Mouse (Mus musculus): ENCODE measurements around the gene Gm13696. TPM values are rescaled to one million over a fixed set of nuclear protein-coding genes. Genes with fewer than 3 reads are reported as not detected.
A peak's percentile ranks its signal among the peaks of the same experiment; 100 is the strongest.
"Not testable (repeated sequence)": the region's sequence is repeated elsewhere in the genome, so short reads cannot be mapped to it uniquely, and the experiment has no call there.

Gene Gm13696
- polyA plus RNA-seq (2014; fragmentation: Nextera tagmentation; extraction: Ambion mirVana): not detected in 2 replicates

DNA sequence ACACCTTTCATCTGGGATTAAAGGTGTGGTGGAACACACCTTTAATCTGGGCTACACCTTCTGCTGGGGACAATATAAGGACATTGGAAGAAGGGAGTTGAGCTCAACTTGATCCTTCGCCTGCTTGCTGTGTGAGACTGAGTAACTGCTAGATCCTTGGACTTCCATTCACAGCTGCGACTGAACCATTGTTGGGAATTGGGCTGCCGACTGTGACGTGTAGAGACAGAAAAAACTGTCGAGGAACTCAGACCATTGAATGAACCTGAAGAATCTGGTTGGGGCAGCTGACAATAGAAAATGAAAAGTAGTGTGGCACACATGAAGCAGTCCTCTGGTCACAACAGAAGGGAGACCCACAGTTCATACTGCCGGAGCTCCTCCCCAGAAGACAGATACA lies at the start of gene Gm13696:
Gene Gm13696 (plus strand): TSS at position 301 of the 400 bp plus-strand sequence.
- not testable (repeated sequence) for H3K9ac ChIP-seq (replicated peaks; ENCODE audit: low read length); H3K27ac ChIP-seq (replicated peaks; ENCODE audit: low read depth, low read length); DNase-seq (ENCODE audit: low spot score); H3K4me1 ChIP-seq (ENCODE audit: control insufficient read depth, insufficient read depth, low read length); H3K9me3 ChIP-seq (replicated peaks; ENCODE audit: control insufficient read depth, low read length); H3K27me3 ChIP-seq (ENCODE audit: control insufficient read depth, insufficient read depth, low read length); H3K4me3 ChIP-seq (ENCODE audit: low read depth, low read length); ATAC-seq (replicated peaks; ENCODE audit: insufficient number of reproducible peaks, low FRiP score, low TSS enrichment, low read depth); H3K4me2 ChIP-seq (ENCODE audit: low read depth, low read length); H3K36me3 ChIP-seq (replicated peaks; ENCODE audit: control insufficient read depth, insufficient read depth, low read depth, low read length)
- no CpG with 5 or more reads among the region's 6 CpGs for WGBS

DNA sequence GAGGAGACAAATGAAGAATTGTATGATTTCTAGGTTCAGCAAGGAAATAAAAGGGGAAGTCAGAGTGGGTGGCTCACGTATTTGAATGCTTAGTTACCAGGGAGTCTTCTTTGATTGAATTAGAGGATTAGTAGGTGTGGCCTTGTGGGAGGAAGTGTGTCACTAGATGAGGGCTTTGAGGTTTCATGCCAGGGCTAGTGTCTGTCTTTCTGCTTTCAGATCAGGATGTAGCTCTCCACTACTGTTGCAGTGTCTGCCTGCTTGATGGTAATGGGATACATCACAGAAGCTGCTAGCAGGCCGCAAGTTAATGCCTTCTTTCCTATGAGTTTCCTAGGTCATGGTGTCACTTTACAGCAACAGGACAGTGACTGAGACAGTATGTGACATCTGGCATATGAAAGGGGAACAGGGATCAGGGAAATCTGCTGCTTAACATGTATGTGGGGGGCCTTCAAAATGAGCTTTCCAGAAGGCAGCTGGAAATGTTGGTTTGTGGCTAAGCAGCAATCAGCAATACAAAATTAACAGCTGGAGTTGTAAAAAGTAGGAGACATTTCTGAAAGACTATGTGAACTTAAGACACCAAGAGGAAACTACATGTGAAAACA lies 43.3 kb upstream of the Gm13696 start:
- no peak for ATAC-seq (replicated peaks; ENCODE audit: insufficient number of reproducible peaks, low FRiP score, low TSS enrichment, low read depth)
- no peaks in the 10 kb centered on the region for H3K4me1 ChIP-seq (ENCODE audit: control insufficient read depth, insufficient read depth, low read length)
- 28% methylated on average over 2 of the region's 2 CpGs for WGBS

DNA sequence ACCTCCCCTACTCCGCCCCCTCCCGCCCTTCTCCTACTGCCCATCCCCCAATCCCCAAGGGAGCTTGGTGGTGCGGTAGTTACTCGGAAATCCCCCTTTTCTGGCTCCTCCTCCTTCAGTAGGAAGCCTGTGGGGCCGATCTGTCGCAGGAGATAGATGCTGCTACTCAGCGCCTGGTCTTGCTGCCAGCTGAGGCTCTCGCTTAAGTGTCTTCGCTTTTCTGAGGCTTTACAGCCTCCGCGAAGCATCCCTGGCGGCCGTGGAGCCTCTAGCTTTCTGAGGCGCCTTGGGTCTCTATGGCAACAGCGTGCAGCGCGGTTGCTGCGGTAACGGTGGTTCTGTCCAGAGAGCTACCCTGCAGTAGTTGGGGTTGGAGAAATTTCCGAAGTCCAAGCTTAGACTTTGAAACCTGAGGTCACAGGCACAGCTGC lies 32.0 kb upstream of the Gm13696 start, which contains the start of gene Zswim2:
Gene Zswim2 (minus strand): TSS at position 298 of the 431 bp plus-strand sequence.
- Histone ChIP-seq H3K9me3 (replicated peaks; ENCODE audit: control insufficient read depth, low read length) (no peaks in the 10 kb centered on the region), H3K4me2 (ENCODE audit: low read depth, low read length) (peak within 1 kb of the TSS; percentile 46), H3K9ac (replicated peaks; ENCODE audit: low read length) (no peak within 1 kb of the TSS), H3K4me1 (ENCODE audit: control insufficient read depth, insufficient read depth, low read length) (no peaks in the 10 kb centered on the region), H3K27ac (replicated peaks; ENCODE audit: low read depth, low read length) (no peak within 1 kb of the TSS), H3K36me3 (replicated peaks; ENCODE audit: control insufficient read depth, insufficient read depth, low read depth, low read length) (no peaks in the 10 kb centered on the region), H3K4me3 (ENCODE audit: low read depth, low read length) (peak within 1 kb of the TSS; percentile 20), H3K27me3 (ENCODE audit: control insufficient read depth, insufficient read depth, low read length) (no peaks in the 10 kb centered on the region)
- DNase-seq (ENCODE audit: low spot score) (peak; percentile 83), ATAC-seq (replicated peaks; ENCODE audit: insufficient number of reproducible peaks, low FRiP score, low TSS enrichment, low read depth) (peak; percentile 96)
- WGBS: under 1% methylated on average over 20 of the region's 20 CpGs

More for the DNA sequence above, 43.3 kb upstream of the Gm13696 start:
- H3K9me3 ChIP-seq (replicated peaks; ENCODE audit: control insufficient read depth, low read length): no peaks in the 10 kb centered on the region
- no peak for DNase-seq (ENCODE audit: low spot score)
- H3K27ac ChIP-seq (replicated peaks; ENCODE audit: low read depth, low read length): no peak overlapping the region
- H3K9ac ChIP-seq (replicated peaks; ENCODE audit: low read length): no peak overlapping the region
- H3K4me2 ChIP-seq (ENCODE audit: low read depth, low read length): no peak overlapping the region
- H3K36me3 ChIP-seq (replicated peaks; ENCODE audit: control insufficient read depth, insufficient read depth, low read depth, low read length): no peaks in the 10 kb centered on the region
- no peak overlapping the region for H3K4me3 ChIP-seq (ENCODE audit: low read depth, low read length)
- H3K27me3 ChIP-seq (ENCODE audit: control insufficient read depth, insufficient read depth, low read length): no peaks in the 10 kb centered on the region

DNA sequence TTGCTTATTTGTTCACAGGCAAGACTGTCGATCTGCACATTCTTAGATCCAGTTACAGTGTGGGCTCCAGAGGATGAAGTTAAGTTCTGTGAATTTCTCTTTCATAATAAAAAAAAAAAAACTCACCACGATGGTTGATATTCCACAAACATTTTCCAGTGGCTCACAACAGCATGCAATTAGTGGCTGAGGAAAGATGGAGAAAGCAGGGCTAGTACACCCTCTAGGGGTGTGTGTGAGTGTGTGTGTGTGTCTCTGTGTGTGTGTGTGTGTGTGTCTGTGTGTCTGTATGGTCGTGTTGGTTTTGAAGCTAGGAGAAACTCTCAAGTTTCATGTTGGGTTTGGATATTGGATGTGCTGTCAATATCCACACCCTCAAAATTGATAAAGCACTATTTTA lies 31.5 kb upstream of the Gm13696 start:
- H3K9me3 ChIP-seq (replicated peaks; ENCODE audit: control insufficient read depth, low read length): no peaks in the 10 kb centered on the region
- no peak overlapping the region for H3K9ac ChIP-seq (replicated peaks; ENCODE audit: low read length)
- peak overlapping the region; percentile 46; the same call in 1 of the 2 replicates for H3K4me2 ChIP-seq (ENCODE audit: low read depth, low read length)
- no peak overlapping the region for H3K27ac ChIP-seq (replicated peaks; ENCODE audit: low read depth, low read length)
- no peaks in the 10 kb centered on the region for H3K36me3 ChIP-seq (replicated peaks; ENCODE audit: control insufficient read depth, insufficient read depth, low read depth, low read length)
- no peak overlapping the region for H3K4me3 ChIP-seq (ENCODE audit: low read depth, low read length)
- no peaks in the 10 kb centered on the region for H3K4me1 ChIP-seq (ENCODE audit: control insufficient read depth, insufficient read depth, low read length)
- no peaks in the 10 kb centered on the region for H3K27me3 ChIP-seq (ENCODE audit: control insufficient read depth, insufficient read depth, low read length)
- 43% methylated on average over 3 of the region's 3 CpGs for WGBS
- DNase-seq (ENCODE audit: low spot score) (no peak), ATAC-seq (replicated peaks; ENCODE audit: insufficient number of reproducible peaks, low FRiP score, low TSS enrichment, low read depth) (no peak)

DNA sequence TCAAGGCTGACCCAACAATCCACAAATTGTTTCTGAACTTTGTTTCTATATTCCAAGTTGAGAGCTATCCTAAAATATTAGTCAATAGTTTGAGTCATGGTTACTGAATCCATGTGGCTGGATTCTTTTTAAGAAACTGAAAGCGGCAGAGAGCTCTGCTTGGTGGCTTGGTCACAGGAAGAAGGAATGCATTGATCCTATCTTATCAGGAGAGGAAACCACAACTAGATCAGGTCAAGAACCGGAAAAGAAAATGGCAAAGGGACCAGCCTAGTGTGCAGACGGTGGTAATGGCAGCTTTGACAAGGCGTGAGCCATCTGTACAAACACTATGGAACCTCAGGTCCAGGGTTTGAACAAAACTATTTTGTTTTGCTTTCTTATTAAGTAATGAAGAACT lies 31.1 kb upstream of the Gm13696 start:
- ATAC-seq (replicated peaks; ENCODE audit: insufficient number of reproducible peaks, low FRiP score, low TSS enrichment, low read depth): no peak
- Histone ChIP-seq H3K27ac (replicated peaks; ENCODE audit: low read depth, low read length) (no peak overlapping the region), H3K27me3 (ENCODE audit: control insufficient read depth, insufficient read depth, low read length) (no peaks in the 10 kb centered on the region), H3K36me3 (replicated peaks; ENCODE audit: control insufficient read depth, insufficient read depth, low read depth, low read length) (no peaks in the 10 kb centered on the region), H3K9ac (replicated peaks; ENCODE audit: low read length) (no peak overlapping the region), H3K4me2 (ENCODE audit: low read depth, low read length) (no peak overlapping the region), H3K4me1 (ENCODE audit: control insufficient read depth, insufficient read depth, low read length) (no peaks in the 10 kb centered on the region), H3K4me3 (ENCODE audit: low read depth, low read length) (no peak overlapping the region), H3K9me3 (replicated peaks; ENCODE audit: control insufficient read depth, low read length) (no peaks in the 10 kb centered on the region)
- DNase-seq (ENCODE audit: low spot score): no peak
- WGBS: 68% methylated on average over 4 of the region's 4 CpGs

DNA sequence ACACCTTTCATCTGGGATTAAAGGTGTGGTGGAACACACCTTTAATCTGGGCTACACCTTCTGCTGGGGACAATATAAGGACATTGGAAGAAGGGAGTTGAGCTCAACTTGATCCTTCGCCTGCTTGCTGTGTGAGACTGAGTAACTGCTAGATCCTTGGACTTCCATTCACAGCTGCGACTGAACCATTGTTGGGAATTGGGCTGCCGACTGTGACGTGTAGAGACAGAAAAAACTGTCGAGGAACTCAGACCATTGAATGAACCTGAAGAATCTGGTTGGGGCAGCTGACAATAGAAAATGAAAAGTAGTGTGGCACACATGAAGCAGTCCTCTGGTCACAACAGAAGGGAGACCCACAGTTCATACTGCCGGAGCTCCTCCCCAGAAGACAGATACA lies 17.5 kb upstream of the Gm13696 start, which contains the start of gene Gm13698:
Gene Gm13698 (plus strand): TSS at position 301 of the 400 bp plus-strand sequence.
- not testable (repeated sequence) for H3K4me2 ChIP-seq (ENCODE audit: low read depth, low read length); H3K9ac ChIP-seq (replicated peaks; ENCODE audit: low read length); ATAC-seq (replicated peaks; ENCODE audit: insufficient number of reproducible peaks, low FRiP score, low TSS enrichment, low read depth); H3K4me3 ChIP-seq (ENCODE audit: low read depth, low read length); H3K9me3 ChIP-seq (replicated peaks; ENCODE audit: control insufficient read depth, low read length); H3K4me1 ChIP-seq (ENCODE audit: control insufficient read depth, insufficient read depth, low read length); H3K36me3 ChIP-seq (replicated peaks; ENCODE audit: control insufficient read depth, insufficient read depth, low read depth, low read length); DNase-seq (ENCODE audit: low spot score); H3K27me3 ChIP-seq (ENCODE audit: control insufficient read depth, insufficient read depth, low read length); H3K27ac ChIP-seq (replicated peaks; ENCODE audit: low read depth, low read length)
- no CpG with 5 or more reads among the region's 6 CpGs for WGBS

DNA sequence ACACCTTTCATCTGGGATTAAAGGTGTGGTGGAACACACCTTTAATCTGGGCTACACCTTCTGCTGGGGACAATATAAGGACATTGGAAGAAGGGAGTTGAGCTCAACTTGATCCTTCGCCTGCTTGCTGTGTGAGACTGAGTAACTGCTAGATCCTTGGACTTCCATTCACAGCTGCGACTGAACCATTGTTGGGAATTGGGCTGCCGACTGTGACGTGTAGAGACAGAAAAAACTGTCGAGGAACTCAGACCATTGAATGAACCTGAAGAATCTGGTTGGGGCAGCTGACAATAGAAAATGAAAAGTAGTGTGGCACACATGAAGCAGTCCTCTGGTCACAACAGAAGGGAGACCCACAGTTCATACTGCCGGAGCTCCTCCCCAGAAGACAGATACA lies 11.7 kb upstream of the Gm13696 start, which contains the start of gene Gm13693:
Gene Gm13693 (plus strand): TSS at position 301 of the 400 bp plus-strand sequence.
- not testable (repeated sequence) for ATAC-seq (replicated peaks; ENCODE audit: insufficient number of reproducible peaks, low FRiP score, low TSS enrichment, low read depth); H3K36me3 ChIP-seq (replicated peaks; ENCODE audit: control insufficient read depth, insufficient read depth, low read depth, low read length); H3K9ac ChIP-seq (replicated peaks; ENCODE audit: low read length); DNase-seq (ENCODE audit: low spot score); H3K27me3 ChIP-seq (ENCODE audit: control insufficient read depth, insufficient read depth, low read length); H3K4me1 ChIP-seq (ENCODE audit: control insufficient read depth, insufficient read depth, low read length); H3K27ac ChIP-seq (replicated peaks; ENCODE audit: low read depth, low read length); H3K9me3 ChIP-seq (replicated peaks; ENCODE audit: control insufficient read depth, low read length); H3K4me2 ChIP-seq (ENCODE audit: low read depth, low read length); H3K4me3 ChIP-seq (ENCODE audit: low read depth, low read length)
- no CpG with 5 or more reads among the region's 6 CpGs for WGBS

DNA sequence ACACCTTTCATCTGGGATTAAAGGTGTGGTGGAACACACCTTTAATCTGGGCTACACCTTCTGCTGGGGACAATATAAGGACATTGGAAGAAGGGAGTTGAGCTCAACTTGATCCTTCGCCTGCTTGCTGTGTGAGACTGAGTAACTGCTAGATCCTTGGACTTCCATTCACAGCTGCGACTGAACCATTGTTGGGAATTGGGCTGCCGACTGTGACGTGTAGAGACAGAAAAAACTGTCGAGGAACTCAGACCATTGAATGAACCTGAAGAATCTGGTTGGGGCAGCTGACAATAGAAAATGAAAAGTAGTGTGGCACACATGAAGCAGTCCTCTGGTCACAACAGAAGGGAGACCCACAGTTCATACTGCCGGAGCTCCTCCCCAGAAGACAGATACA lies 5.9 kb upstream of the Gm13696 start, which contains the start of gene Gm13695:
Gene Gm13695 (plus strand): TSS at position 301 of the 400 bp plus-strand sequence.
- H3K9me3 ChIP-seq (replicated peaks; ENCODE audit: control insufficient read depth, low read length); H3K4me1 ChIP-seq (ENCODE audit: control insufficient read depth, insufficient read depth, low read length); H3K27me3 ChIP-seq (ENCODE audit: control insufficient read depth, insufficient read depth, low read length); H3K36me3 ChIP-seq (replicated peaks; ENCODE audit: control insufficient read depth, insufficient read depth, low read depth, low read length); H3K4me3 ChIP-seq (ENCODE audit: low read depth, low read length); H3K4me2 ChIP-seq (ENCODE audit: low read depth, low read length); ATAC-seq (replicated peaks; ENCODE audit: insufficient number of reproducible peaks, low FRiP score, low TSS enrichment, low read depth); H3K27ac ChIP-seq (replicated peaks; ENCODE audit: low read depth, low read length); H3K9ac ChIP-seq (replicated peaks; ENCODE audit: low read length); DNase-seq (ENCODE audit: low spot score): not testable (repeated sequence)
- no CpG with 5 or more reads among the region's 6 CpGs for WGBS
